Mouse (Mus musculus) lung, postnatal 0 days (tissue): ENCODE measurements at regions not wholly inside any gene's neighbourhood (a gene's known extent, or its start where the extent isn't known, plus 50 kb on each side); places are given as distances from the start of the nearest gene placed in this dataset.

Experiments used
- ATAC-seq: fragments of 200-750 bp; cut with Nextera tagmentation; 2 replicates; pipeline ENCODE4 v1.8.0; 2017; ENCODE audit warnings: moderate library complexity
- DNase-seq: peaks from one replicate; pipeline ENCODE4 v3.0.0-alpha.2; 2016; ENCODE audit warnings: low spot score
- H3K27ac ChIP-seq: fragments of 300-500 bp; sonication (generic); 2 replicates; pipeline ENCODE4 v1.5.1; 2014; ENCODE audit warnings: antibody characterized with exemption, mild to moderate bottlenecking, low read length, mixed read lengths
- H3K27me3 ChIP-seq: fragments of 300-500 bp; sonication (generic); replicated peaks from 2 replicates; pipeline ENCODE4 v1.6.1; 2014; ENCODE audit warnings: low read length, mixed read lengths; ENCODE audit not compliant: insufficient read depth
- H3K36me3 ChIP-seq: fragments of 300-500 bp; sonication (generic); 2 replicates; pipeline ENCODE4 v1.6.1; 2014; ENCODE audit warnings: low read length, mixed read lengths; ENCODE audit not compliant: insufficient read depth
- H3K4me1 ChIP-seq: fragments of 300-500 bp; sonication (generic); 2 replicates; pipeline ENCODE4 v1.6.1; 2014; ENCODE audit warnings: antibody characterized with exemption, low read depth, low read length, mixed read lengths; ENCODE audit not compliant: insufficient read depth
- H3K4me2 ChIP-seq: fragments of 300-500 bp; sonication (generic); replicated peaks from 2 replicates; pipeline ENCODE4 v1.6.1; 2014; ENCODE audit warnings: low read depth, mild to moderate bottlenecking, low read length, moderate library complexity, mixed read lengths
- H3K4me3 ChIP-seq: fragments of 300-500 bp; sonication (generic); 2 replicates; pipeline ENCODE4 v1.5.1; 2014; ENCODE audit warnings: low read depth, low read length
- H3K9ac ChIP-seq: fragments of 300-500 bp; sonication (generic); replicated peaks from 2 replicates; pipeline ENCODE4 v1.6.1; 2014; ENCODE audit warnings: low read depth, mild to moderate bottlenecking
- H3K9me3 ChIP-seq: fragments of 300-500 bp; sonication (generic); 2 replicates; pipeline ENCODE4 v1.6.1; 2016; ENCODE audit warnings: low read length, mixed read lengths
- CTCF ChIP-seq: IDR thresholded peaks from 2 replicates; pipeline ENCODE4 v1.5.1; 2016; ENCODE audit warnings: antibody characterized with exemption, mild to moderate bottlenecking
- EP300 ChIP-seq: IDR thresholded peaks from 2 replicates; pipeline ENCODE4 v1.6.1; 2016; ENCODE audit warnings: antibody characterized with exemption, mild to moderate bottlenecking, control low read depth
- WGBS: fragments of 180-500 bp; shearing (Covaris S2); extraction: QIAGEN DNeasy Blood & Tissue Kit; methylation state at CpG from one replicate; pipeline ENCODE4 v1.1.7; 2014; 5-methylcytosine and 5-hydroxymethylcytosine counted together

- Histone ChIP-seq H3K4me3 (no peak overlapping the region), H3K27me3 (no peaks in the 10 kb centered on the region), H3K4me2 (no peak overlapping the region), H3K9ac (no peak overlapping the region), H3K27ac (no peak overlapping the region), H3K36me3 (no peaks in the 10 kb centered on the region), H3K9me3 (no peaks in the 10 kb centered on the region), H3K4me1 (no peaks in the 10 kb centered on the region)
- 94% methylated on average over 22 of the region's 22 CpGs for WGBS
- no peak for TF ChIP-seq EP300
- TF ChIP-seq CTCF: no peak
- ATAC-seq (no peak), DNase-seq (no peak)
Observed at GRCm38 (mm10) chr9:120818726-120819317, 110.2 kb upstream of the Ctnnb1 start.

GRCm38 (mm10) chr9:120820892-120821291, 108.1 kb upstream of the Ctnnb1 start:
- DNase-seq: no peak
- Histone ChIP-seq H3K9me3 (no peaks in the 10 kb centered on the region), H3K9ac (no peak overlapping the region), H3K4me2 (no peak overlapping the region), H3K4me3 (no peak overlapping the region), H3K4me1 (no peaks in the 10 kb centered on the region), H3K27me3 (no peaks in the 10 kb centered on the region), H3K36me3 (no peaks in the 10 kb centered on the region), H3K27ac (no peak overlapping the region)
- TF ChIP-seq CTCF (no peak), EP300 (no peak)
- 45% methylated on average over 6 of the region's 6 CpGs for WGBS
- ATAC-seq: no peak

- H3K9ac ChIP-seq: no peak overlapping the region
- TF ChIP-seq CTCF: no peak
- DNase-seq: no peak
- no peak overlapping the region for H3K4me3 ChIP-seq
- H3K4me2 ChIP-seq: no peak overlapping the region
- H3K27me3 ChIP-seq: no peaks in the 10 kb centered on the region
- no peak overlapping the region for H3K27ac ChIP-seq
- H3K4me1 ChIP-seq: no peaks in the 10 kb centered on the region
- no peaks in the 10 kb centered on the region for H3K9me3 ChIP-seq
- WGBS: 55% methylated on average over 6 of the region's 6 CpGs
- no peaks in the 10 kb centered on the region for H3K36me3 ChIP-seq
- ATAC-seq: no peak
Observed at GRCm38 (mm10) chr9:120823397-120823796, 105.6 kb upstream of the Ctnnb1 start.

- DNase-seq: peak; percentile 62
- 21% methylated on average over 4 of the region's 4 CpGs for WGBS
- Histone ChIP-seq H3K9me3 (no peaks in the 10 kb centered on the region), H3K4me1 (no peaks in the 10 kb centered on the region), H3K27ac (0 out of 2 replicates have a peak overlapping the region, but pooled peaks have one; percentile 9), H3K4me3 (no peak overlapping the region), H3K27me3 (no peaks in the 10 kb centered on the region), H3K9ac (no peak overlapping the region), H3K4me2 (no peak overlapping the region), H3K36me3 (no peaks in the 10 kb centered on the region)
- TF ChIP-seq EP300 (peak; percentile 62), CTCF (no peak)
- peak; percentile 77 for ATAC-seq
Observed at GRCm38 (mm10) chr9:120826266-120826665, 102.8 kb upstream of the Ctnnb1 start.

- Histone ChIP-seq H3K4me3 (no peak overlapping the region), H3K27me3 (no peaks in the 10 kb centered on the region), H3K27ac (no peak overlapping the region), H3K36me3 (no peaks in the 10 kb centered on the region), H3K4me2 (no peak overlapping the region), H3K9ac (no peak overlapping the region), H3K9me3 (no peaks in the 10 kb centered on the region), H3K4me1 (no peaks in the 10 kb centered on the region)
- ATAC-seq (peak; percentile 49), DNase-seq (peak; percentile 53)
- 30% methylated on average over 5 of the region's 5 CpGs for WGBS
- TF ChIP-seq EP300 (no peak), CTCF (peak; percentile 45)
Observed at GRCm38 (mm10) chr9:120830526-120830925, 98.5 kb upstream of the Ctnnb1 start.

GRCm38 (mm10) chr9:120834166-120834565, 94.8 kb upstream of the Ctnnb1 start:
- no peak overlapping the region for H3K9ac ChIP-seq
- no peak overlapping the region for H3K4me3 ChIP-seq
- no peaks in the 10 kb centered on the region for H3K4me1 ChIP-seq

GRCm38 (mm10) chr9:120835621-120836020, 93.4 kb upstream of the Ctnnb1 start:
- Histone ChIP-seq H3K9me3 (no peaks in the 10 kb centered on the region), H3K27me3 (no peaks in the 10 kb centered on the region), H3K4me3 (no peak overlapping the region), H3K27ac (no peak overlapping the region), H3K4me1 (no peaks in the 10 kb centered on the region), H3K36me3 (no peaks in the 10 kb centered on the region), H3K4me2 (no peak overlapping the region), H3K9ac (no peak overlapping the region)
- no peak for DNase-seq
- WGBS: 67% methylated on average over 4 of the region's 4 CpGs
- TF ChIP-seq CTCF (no peak), EP300 (no peak)
- no peak for ATAC-seq

More at GRCm38 (mm10) chr9:120834166-120834565, 94.8 kb upstream of the Ctnnb1 start:
- ATAC-seq (no peak), DNase-seq (no peak)
- H3K4me2 ChIP-seq: no peak overlapping the region
- H3K36me3 ChIP-seq: no peaks in the 10 kb centered on the region
- WGBS: 71% methylated on average over 9 of the region's 9 CpGs
- H3K27me3 ChIP-seq: no peaks in the 10 kb centered on the region
- no peak overlapping the region for H3K27ac ChIP-seq
- no peak for TF ChIP-seq CTCF
- no peak for TF ChIP-seq EP300
- no peaks in the 10 kb centered on the region for H3K9me3 ChIP-seq
